Mouse (Mus musculus) midbrain, embryonic 12.5 days (tissue): ENCODE results near the gene Pbx4. TPM values are rescaled to one million over a fixed set of nuclear protein-coding genes. Genes with fewer than 3 reads are reported as not detected.

Experiments
- ATAC-seq: fragments of 200-750 bp; cut with Nextera tagmentation; 2 replicates; pipeline ENCODE4 v1.8.0; 2017; ENCODE audit warnings: low read depth, moderate TSS enrichment, moderate library complexity; ENCODE audit not compliant: low FRiP score
- H3K27ac ChIP-seq: fragments of 300-500 bp; sonication (generic); replicated peaks from 2 replicates; pipeline ENCODE4 v1.5.1; 2016; ENCODE audit warnings: mild to moderate bottlenecking
- H3K27me3 ChIP-seq: fragments of 300-500 bp; sonication (generic); 2 replicates; pipeline ENCODE4 v1.6.1; 2016; ENCODE audit warnings: mild to moderate bottlenecking
- H3K36me3 ChIP-seq: fragments of 300-500 bp; sonication (generic); 2 replicates; pipeline ENCODE4 v1.6.1; 2016
- H3K4me1 ChIP-seq: fragments of 300-500 bp; sonication (generic); 2 replicates; pipeline ENCODE4 v1.6.1; 2016
- H3K4me2 ChIP-seq: fragments of 300-500 bp; sonication (generic); replicated peaks from 2 replicates; pipeline ENCODE4 v1.6.1; 2016; ENCODE audit warnings: mild to moderate bottlenecking, moderate library complexity
- H3K4me3 ChIP-seq: fragments of 300-500 bp; sonication (generic); 2 replicates; pipeline ENCODE4 v1.5.1; 2016; ENCODE audit warnings: mild to moderate bottlenecking
- H3K9ac ChIP-seq: fragments of 300-500 bp; sonication (generic); replicated peaks from 2 replicates; pipeline ENCODE4 v1.6.1; 2016; ENCODE audit warnings: mild to moderate bottlenecking, moderate library complexity
- H3K9me3 ChIP-seq: fragments of 300-500 bp; sonication (generic); 2 replicates; pipeline ENCODE4 v1.6.1; 2016; ENCODE audit warnings: mild to moderate bottlenecking
- WGBS: fragments of 180-500 bp; shearing (Covaris S2); methylation state at CpG from one replicate; pipeline ENCODE4 v1.1.7; 2016; 5-methylcytosine and 5-hydroxymethylcytosine counted together
- polyA plus RNA-seq: library from polyadenylated mRNA; unstranded; fragments of >200 nt; fragmentation: Nextera tagmentation; extraction: Ambion mirVana; gene quantifications from 2 replicates; pipeline ENCODE4 v1.2.1, GENCODE M21; 2016

The Pbx4 gene
- polyA plus RNA-seq, 1 experiment from 2014 or later: 44.8 TPM

GRCm38 (mm10) chr8:69890813-69891241 lies 58.5 kb downstream of the Pbx4 start:
- 35% methylated on average over 19 of the region's 19 CpGs for WGBS
- ATAC-seq: no peak; the same call in 1 of the 2 replicates

GRCm38 (mm10) chr8:69893863-69894262 lies 61.6 kb downstream of the Pbx4 start:
- Histone ChIP-seq H3K36me3 (peaks cover 34% of the 10 kb centered on the region), H3K4me2 (no peak overlapping the region), H3K9ac (no peak overlapping the region), H3K4me1 (peaks cover 66% of the 10 kb centered on the region), H3K27ac (no peak overlapping the region), H3K27me3 (peaks cover 30% of the 10 kb centered on the region), H3K4me3 (no peak overlapping the region), H3K9me3 (no peaks in the 10 kb centered on the region)
- WGBS: 25% methylated on average over 17 of the region's 17 CpGs
- ATAC-seq: no peak

More at GRCm38 (mm10) chr8:69890813-69891241, 58.5 kb downstream of the Pbx4 start:
- Histone ChIP-seq H3K4me3 (no peak overlapping the region), H3K36me3 (peaks cover 16% of the 10 kb centered on the region; the same call in 1 of the 2 replicates), H3K4me2 (peak overlapping the region; percentile 15; the same call in 1 of the 2 replicates), H3K9me3 (no peaks in the 10 kb centered on the region), H3K4me1 (peaks cover 65% of the 10 kb centered on the region), H3K9ac (no peak overlapping the region), H3K27me3 (peaks cover 61% of the 10 kb centered on the region), H3K27ac (0 out of 2 replicates have a peak overlapping the region, but pooled peaks have one; percentile 25)

GRCm38 (mm10) chr8:69894836-69895332 lies 62.6 kb downstream of the Pbx4 start:
- peaks cover 37% of the 10 kb centered on the region for H3K36me3 ChIP-seq
- 47% methylated on average over 6 of the region's 6 CpGs for WGBS

GRCm38 (mm10) chr8:69895772-69896451 lies 63.6 kb downstream of the Pbx4 start:
- Histone ChIP-seq H3K9ac (no peak overlapping the region; the same call in 1 of the 2 replicates), H3K27me3 (peaks cover 10% of the 10 kb centered on the region), H3K4me1 (peaks cover 74% of the 10 kb centered on the region), H3K27ac (no peak overlapping the region), H3K4me2 (no peak overlapping the region), H3K4me3 (no peak overlapping the region), H3K9me3 (no peaks in the 10 kb centered on the region), H3K36me3 (peaks cover 37% of the 10 kb centered on the region)
- ATAC-seq: no peak
- WGBS: 78% methylated on average over 4 of the region's 4 CpGs

More at GRCm38 (mm10) chr8:69894836-69895332, 62.6 kb downstream of the Pbx4 start:
- ATAC-seq: no peak
- peaks cover 20% of the 10 kb centered on the region for H3K27me3 ChIP-seq
- no peak overlapping the region; the same call in 1 of the 2 replicates for H3K9ac ChIP-seq
- no peak overlapping the region for H3K4me2 ChIP-seq
- H3K4me3 ChIP-seq: no peak overlapping the region
- no peak overlapping the region for H3K27ac ChIP-seq
- peaks cover 66% of the 10 kb centered on the region for H3K4me1 ChIP-seq
- H3K9me3 ChIP-seq: no peaks in the 10 kb centered on the region

- Histone ChIP-seq H3K4me3 (no peak overlapping the region), H3K4me2 (no peak overlapping the region), H3K9ac (no peak overlapping the region), H3K27me3 (peaks cover 4% of the 10 kb centered on the region), H3K36me3 (peaks cover 31% of the 10 kb centered on the region), H3K27ac (no peak overlapping the region), H3K4me1 (peaks cover 75% of the 10 kb centered on the region), H3K9me3 (no peaks in the 10 kb centered on the region)
- WGBS: 85% methylated on average over 6 of the region's 6 CpGs
- no peak for ATAC-seq
Observed at GRCm38 (mm10) chr8:69897857-69898256, 65.6 kb downstream of the Pbx4 start.

- Histone ChIP-seq H3K4me2 (no peak overlapping the region), H3K4me1 (peaks cover 69% of the 10 kb centered on the region), H3K27me3 (no peaks in the 10 kb centered on the region), H3K9me3 (no peaks in the 10 kb centered on the region), H3K27ac (no peak overlapping the region), H3K4me3 (0 out of 2 replicates have a peak overlapping the region, but pooled peaks have one; percentile 65), H3K36me3 (peaks cover 22% of the 10 kb centered on the region), H3K9ac (no peak overlapping the region)
- WGBS: 92% methylated on average over 2 of the region's 2 CpGs
- no peak for ATAC-seq
Observed at GRCm38 (mm10) chr8:69899876-69900275, 67.6 kb downstream of the Pbx4 start.

- Histone ChIP-seq H3K4me3 (peak overlapping the region; percentile 65), H3K9me3 (no peaks in the 10 kb centered on the region), H3K9ac (peak overlapping the region; percentile 67), H3K36me3 (peaks cover 19% of the 10 kb centered on the region), H3K4me2 (peak overlapping the region; percentile 95), H3K4me1 (peaks cover 58% of the 10 kb centered on the region), H3K27ac (peak overlapping the region; percentile 84), H3K27me3 (no peaks in the 10 kb centered on the region)
- 18% methylated on average over 12 of the region's 12 CpGs for WGBS
- 0 out of 2 replicates have a peak, but pooled peaks have one; percentile 0 for ATAC-seq
Observed at GRCm38 (mm10) chr8:69900895-69901451, 68.7 kb downstream of the Pbx4 start.

- peak overlapping the region; percentile 65 for H3K4me3 ChIP-seq
- H3K27ac ChIP-seq: peak overlapping the region; percentile 84
- 2% methylated on average over 41 of the region's 41 CpGs for WGBS
- H3K36me3 ChIP-seq: peaks cover 19% of the 10 kb centered on the region
- no peaks in the 10 kb centered on the region for H3K27me3 ChIP-seq
- peak overlapping the region; percentile 95 for H3K4me2 ChIP-seq
- H3K4me1 ChIP-seq: peaks cover 52% of the 10 kb centered on the region
- peak; percentile 77 for ATAC-seq
- peak overlapping the region; percentile 81 for H3K9ac ChIP-seq
- H3K9me3 ChIP-seq: no peaks in the 10 kb centered on the region
Observed at GRCm38 (mm10) chr8:69901484-69902162, 69.3 kb downstream of the Pbx4 start.

GRCm38 (mm10) chr8:69902163-69903062 lies 70.1 kb downstream of the Pbx4 start, which contains the start of the genes Tssk6, Ndufa13 and Yjefn3:
TSS of gene Tssk6 (plus strand) at chr8:69902184.
TSS of gene Ndufa13 (minus strand) at chr8:69902558.
TSS of gene Yjefn3 (minus strand) at chr8:69902712.
- Histone ChIP-seq H3K9ac (peak within 1 kb of the TSS; percentile 81), H3K9me3 (no peaks in the 10 kb centered on the region), H3K27me3 (no peaks in the 10 kb centered on the region), H3K36me3 (peaks cover 19% of the 10 kb centered on the region), H3K4me3 (peak within 1 kb of the TSS; percentile 65), H3K4me1 (peaks cover 45% of the 10 kb centered on the region), H3K27ac (peak within 1 kb of the TSS; percentile 84), H3K4me2 (peak within 1 kb of the TSS; percentile 95)
- peak; percentile 45 for ATAC-seq
- WGBS: 6% methylated on average over 89 of the region's 89 CpGs

- peak; percentile 86 for ATAC-seq
Observed at GRCm38 (mm10) chr8:69903063-69903542, 70.8 kb downstream of the Pbx4 start.

GRCm38 (mm10) chr8:69904096-69904495 lies 71.8 kb downstream of the Pbx4 start:
- no peak for ATAC-seq
- Histone ChIP-seq H3K36me3 (peaks cover 18% of the 10 kb centered on the region), H3K4me1 (peaks cover 36% of the 10 kb centered on the region), H3K4me3 (no peak overlapping the region), H3K9me3 (no peaks in the 10 kb centered on the region), H3K27me3 (no peaks in the 10 kb centered on the region), H3K9ac (no peak overlapping the region), H3K4me2 (peak overlapping the region; percentile 95), H3K27ac (no peak overlapping the region)
- WGBS: 81% methylated on average over 8 of the region's 8 CpGs

More at GRCm38 (mm10) chr8:69903063-69903542, 70.8 kb downstream of the Pbx4 start:
- Histone ChIP-seq H3K9me3 (no peaks in the 10 kb centered on the region), H3K27ac (peak overlapping the region; percentile 84), H3K4me1 (peaks cover 44% of the 10 kb centered on the region), H3K4me3 (peak overlapping the region; percentile 65), H3K36me3 (peaks cover 17% of the 10 kb centered on the region), H3K4me2 (peak overlapping the region; percentile 95), H3K9ac (peak overlapping the region; percentile 81), H3K27me3 (no peaks in the 10 kb centered on the region)
- WGBS: 1% methylated on average over 45 of the region's 45 CpGs
